Mouse (Mus musculus): Measurements from ENCODE around the gene Tcf19. TPM values are rescaled to one million over a fixed set of nuclear protein-coding genes. Genes with fewer than 3 reads are reported as not detected.

The Tcf19 gene
- polyA plus RNA-seq, 1 experiment from 2014 or later: 68.7 TPM

Other genes with a start within 250 kb of the Tcf19 start
- gene H2-Q1, start 196.4 kb downstream of the Tcf19 start, polyA plus RNA-seq (2014; fragmentation: Nextera tagmentation; extraction: Ambion mirVana): 1.2 and 1.6 TPM in 2 replicates
- 37.3 and 39.1 TPM in 2 replicates for gene H2-Q2, start 174.6 kb downstream of the Tcf19 start, polyA plus RNA-seq (2014; fragmentation: Nextera tagmentation; extraction: Ambion mirVana)
- gene H2-Q4, start 137.2 kb downstream of the Tcf19 start, polyA plus RNA-seq (2014; fragmentation: Nextera tagmentation; extraction: Ambion mirVana): 2.5 and 4.4 TPM in 2 replicates
- gene H2-Q6, start 92.0 kb downstream of the Tcf19 start, polyA plus RNA-seq (2014; fragmentation: Nextera tagmentation; extraction: Ambion mirVana): 2.0 and 2.1 TPM in 2 replicates
- 8.1 and 9.0 TPM in 2 replicates for gene H2-Q7, start 77.7 kb downstream of the Tcf19 start, polyA plus RNA-seq (2014; fragmentation: Nextera tagmentation; extraction: Ambion mirVana)
- gene H2-Q10, start 46.7 kb downstream of the Tcf19 start, polyA plus RNA-seq (2014; fragmentation: Nextera tagmentation; extraction: Ambion mirVana): 6.3 and 10.0 TPM in 2 replicates
- gene Pou5f1, start 10.8 kb downstream of the Tcf19 start, polyA plus RNA-seq (2014; fragmentation: Nextera tagmentation; extraction: Ambion mirVana): 0.13 TPM in 1 of 2 replicates, not detected in the other
- gene Cchcr1, start 276 bp upstream of the Tcf19 start, polyA plus RNA-seq (2014; fragmentation: Nextera tagmentation; extraction: Ambion mirVana): 13.6 and 15.9 TPM in 2 replicates
- 0.36 and 0.66 TPM in 2 replicates for gene Psors1c2, start 16.4 kb upstream of the Tcf19 start, polyA plus RNA-seq (2014; fragmentation: Nextera tagmentation; extraction: Ambion mirVana)
- gene Cdsn, start 35.3 kb upstream of the Tcf19 start, polyA plus RNA-seq (2014; fragmentation: Nextera tagmentation; extraction: Ambion mirVana): 0.11 and 0.12 TPM in 2 replicates
- not detected in 2 replicates for gene 2300002M23Rik, start 50.6 kb upstream of the Tcf19 start, polyA plus RNA-seq (2014; fragmentation: Nextera tagmentation; extraction: Ambion mirVana)
- gene Sfta2, start 84.7 kb upstream of the Tcf19 start, polyA plus RNA-seq (2014; fragmentation: Nextera tagmentation; extraction: Ambion mirVana): 3.3 and 3.6 TPM in 2 replicates
- not detected in 2 replicates for gene Gm9573, start 109.8 kb upstream of the Tcf19 start, polyA plus RNA-seq (2014; fragmentation: Nextera tagmentation; extraction: Ambion mirVana)
- 0.39 and 0.77 TPM in 2 replicates for gene Mucl3, start 126.9 kb upstream of the Tcf19 start, polyA plus RNA-seq (2014; fragmentation: Nextera tagmentation; extraction: Ambion mirVana)
- 16.0 and 18.1 TPM in 2 replicates for gene Vars2, start 150.8 kb upstream of the Tcf19 start, polyA plus RNA-seq (2014; fragmentation: Nextera tagmentation; extraction: Ambion mirVana)
- gene Gtf2h4, start 156.9 kb upstream of the Tcf19 start, polyA plus RNA-seq (2014; fragmentation: Nextera tagmentation; extraction: Ambion mirVana): 47.2 and 49.9 TPM in 2 replicates
- gene Ddr1, start 187.8 kb upstream of the Tcf19 start, polyA plus RNA-seq (2014; fragmentation: Nextera tagmentation; extraction: Ambion mirVana): 44.6 and 45.1 TPM in 2 replicates